Mouse (Mus musculus) spleen, adult 10 weeks (tissue): ENCODE results near the gene Cntrob. TPM values are rescaled to one million over a fixed set of nuclear protein-coding genes. Genes with fewer than 3 reads are reported as not detected.

ENCODE experiments used
- polyA plus RNA-seq: library from polyadenylated mRNA; stranded (reverse); fragments of 350-450 nt; fragmentation: Illumina TruSeq; extraction: RNeasy Lipid Tissue Mini Kit (QIAGEN cat#74804); gene quantifications from one replicate; pipeline ENCODE4 v1.2.3, GENCODE M21; 2015; ENCODE audit warnings: low replicate concordance; ENCODE audit not compliant: insufficient read depth

Cntrob gene
- polyA plus RNA-seq, result 13.3 TPM

GRCm38 (mm10) chr11:69323667-69324111 is at the start of gene Cntrob, which contains the start of gene Trappc1:
Gene Cntrob (minus strand): TSS chr11:69323775.
Gene Trappc1 (plus strand): TSS chr11:69323980.

GRCm38 (mm10) chr11:69369215-69369989 is 45.8 kb upstream of the Cntrob start, which contains the start of gene Chd3:
Gene Chd3 (minus strand): TSS chr11:69369406.

GRCm38 (mm10) chr11:69340161-69341131 is 16.9 kb upstream of the Cntrob start, which contains the start of gene Rnf227:
Gene Rnf227 (plus strand): TSS chr11:69340461.

GRCm38 (mm10) chr11:69325628-69326407 is 2.2 kb upstream of the Cntrob start, which contains the start of gene Kcnab3:
Gene Kcnab3 (plus strand): TSS chr11:69326258.

Other genes with a start within 250 kb of the Cntrob start
- 199 TPM for gene Vamp2, start 235.3 kb downstream of the Cntrob start, polyA plus RNA-seq
- gene Per1, start 228.6 kb downstream of the Cntrob start, polyA plus RNA-seq, result 8.1 TPM
- gene Hes7, start 203.4 kb downstream of the Cntrob start, polyA plus RNA-seq, result 0.12 TPM
- gene 9130213A22Rik, start 201.2 kb downstream of the Cntrob start, polyA plus RNA-seq, result 0.44 TPM
- 0.50 TPM for gene Aloxe3, start 197.9 kb downstream of the Cntrob start, polyA plus RNA-seq
- gene Alox12b, start 166.8 kb downstream of the Cntrob start, polyA plus RNA-seq, result not detected
- gene Alox8, start 125.9 kb downstream of the Cntrob start, polyA plus RNA-seq, result 0.25 TPM
- gene Gucy2e, start 86.7 kb downstream of the Cntrob start, polyA plus RNA-seq, result 0.06 TPM
- 112 TPM for gene Trappc1, start 205 bp upstream of the Cntrob start, polyA plus RNA-seq
- gene Kcnab3, start 2.5 kb upstream of the Cntrob start, polyA plus RNA-seq, result 1.2 TPM
- 3.7 TPM for gene Rnf227, start 16.7 kb upstream of the Cntrob start, polyA plus RNA-seq
- gene Chd3, start 45.6 kb upstream of the Cntrob start, polyA plus RNA-seq, result 161 TPM
- gene Naa38, start 71.7 kb upstream of the Cntrob start, polyA plus RNA-seq, result 48.9 TPM
- gene Cyb5d1, start 71.9 kb upstream of the Cntrob start, polyA plus RNA-seq, result 35.9 TPM
- gene Tmem88, start 74.5 kb upstream of the Cntrob start, polyA plus RNA-seq, result 2.4 TPM
- gene Kdm6b, start 89.9 kb upstream of the Cntrob start, polyA plus RNA-seq, result 8.9 TPM
- 0.51 TPM for gene Dnah2, start 225.3 kb upstream of the Cntrob start, polyA plus RNA-seq
- 0.88 TPM for gene Efnb3, start 236.4 kb upstream of the Cntrob start, polyA plus RNA-seq